Mouse (Mus musculus) spleen, postnatal 10 days (tissue): ENCODE data around the gene Ret.

ENCODE experiments used
- DNase-seq, 2 experiments: peaks; one replicate each; pipeline ENCODE4 v3.0.0; 2021 to 2022; ENCODE audit warnings: low spot score in 2 of 2

Gene Ret

DNA sequence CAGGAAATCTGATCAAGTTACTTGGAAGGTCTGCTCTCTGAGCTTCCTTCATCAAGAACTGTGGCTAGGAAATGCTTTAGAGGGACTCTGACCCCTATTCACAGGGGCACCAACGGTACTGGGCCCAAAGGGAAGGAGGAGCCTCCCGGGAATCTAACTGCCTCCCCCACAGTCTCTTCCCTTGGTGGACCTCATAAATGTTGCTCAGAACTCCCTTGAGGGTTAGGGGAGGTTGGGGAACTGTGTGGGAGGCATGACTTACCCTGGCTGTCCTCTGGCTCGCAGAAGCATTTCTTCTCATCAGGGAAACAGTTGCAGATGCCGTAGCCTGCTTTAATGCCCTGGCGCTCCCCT lies 23.6 kb downstream of the Ret start:
- no peak for DNase-seq

DNA sequence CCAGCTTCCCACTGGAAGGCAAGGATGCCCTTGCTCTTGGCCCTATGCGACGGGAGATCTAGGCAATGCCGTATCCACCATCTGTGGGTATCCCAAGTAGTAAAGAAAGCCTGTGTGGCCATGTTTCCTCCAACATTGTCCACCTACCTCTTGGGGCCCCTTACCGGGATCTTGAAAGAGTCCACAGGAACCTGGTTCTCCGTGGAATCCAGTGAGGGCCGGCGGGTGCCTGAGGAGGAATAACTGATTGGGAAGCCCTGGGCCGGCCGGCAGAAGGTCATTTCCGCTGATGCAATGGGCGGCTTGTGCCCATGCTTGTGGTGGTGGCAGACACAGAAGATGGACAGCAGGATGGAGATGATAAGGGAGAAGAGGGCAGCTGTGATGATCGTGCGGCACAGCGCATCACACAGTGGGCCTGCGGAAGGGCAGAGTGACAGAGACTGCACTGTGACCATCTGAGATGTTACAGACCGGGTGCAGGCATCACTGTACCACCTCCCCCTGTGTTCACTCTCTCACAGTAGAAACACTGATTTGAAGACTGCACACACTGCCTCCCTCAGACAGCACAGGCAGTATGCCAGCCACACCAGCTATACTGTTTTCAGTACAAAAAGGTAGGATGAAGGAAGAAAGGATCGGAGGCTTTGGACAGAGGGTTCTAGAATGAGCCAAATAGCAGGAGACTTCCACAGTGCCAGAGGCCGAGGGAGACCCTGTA lies 24.1 kb downstream of the Ret start:
- DNase-seq: no peak

- DNase-seq: no peak
These were observed 26.1 kb downstream of the Ret start for GRCm38 (mm10) chr6:118171386-118171785.

- DNase-seq: no peak
These were observed 29.4 kb downstream of the Ret start for GRCm38 (mm10) chr6:118168106-118168505.

DNA sequence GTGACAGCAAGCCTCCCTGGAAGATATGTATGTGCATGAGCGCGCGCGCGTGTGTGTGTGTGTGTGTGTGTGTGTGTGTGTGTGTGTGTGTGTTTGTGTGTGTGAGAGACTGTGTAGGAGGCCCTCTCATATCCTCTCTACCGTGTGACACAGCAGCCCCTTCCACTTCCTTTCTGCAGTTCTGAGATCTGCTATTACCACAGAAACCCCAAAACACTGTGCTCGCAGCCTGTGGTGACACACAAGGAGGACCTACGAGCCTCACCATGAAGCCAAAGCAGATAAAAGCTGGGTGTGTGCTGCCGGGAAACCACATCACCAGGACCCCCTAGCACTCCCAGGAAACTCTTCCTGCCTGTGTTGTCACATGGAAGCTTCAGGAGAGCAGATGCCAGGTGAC lies 30.5 kb downstream of the Ret start:
- DNase-seq: peak in 1 of 2 experiments; percentile 38

DNA sequence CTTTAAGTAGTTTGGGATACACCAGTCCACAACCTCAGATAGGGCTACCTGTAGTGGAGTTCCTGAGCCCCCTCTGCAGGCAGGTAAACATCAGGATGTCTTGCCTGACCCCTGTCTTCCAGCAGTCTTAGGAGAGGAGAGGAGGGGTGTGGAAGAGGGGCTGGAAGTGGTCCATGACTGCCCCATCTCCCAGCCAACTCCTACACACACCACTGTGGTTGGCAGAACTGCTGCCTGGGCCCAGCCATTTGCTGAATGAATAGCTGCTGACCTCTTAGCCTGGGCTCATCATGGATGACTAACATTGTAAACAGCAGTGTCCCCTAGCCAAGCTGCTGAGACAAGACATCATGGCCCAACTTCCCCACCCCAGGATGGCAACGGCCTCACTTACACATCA lies 32.0 kb downstream of the Ret start:
- no peak for DNase-seq

GRCm38 (mm10) chr6:118164691-118165090 lies 32.8 kb downstream of the Ret start:
- no peak for DNase-seq

DNA sequence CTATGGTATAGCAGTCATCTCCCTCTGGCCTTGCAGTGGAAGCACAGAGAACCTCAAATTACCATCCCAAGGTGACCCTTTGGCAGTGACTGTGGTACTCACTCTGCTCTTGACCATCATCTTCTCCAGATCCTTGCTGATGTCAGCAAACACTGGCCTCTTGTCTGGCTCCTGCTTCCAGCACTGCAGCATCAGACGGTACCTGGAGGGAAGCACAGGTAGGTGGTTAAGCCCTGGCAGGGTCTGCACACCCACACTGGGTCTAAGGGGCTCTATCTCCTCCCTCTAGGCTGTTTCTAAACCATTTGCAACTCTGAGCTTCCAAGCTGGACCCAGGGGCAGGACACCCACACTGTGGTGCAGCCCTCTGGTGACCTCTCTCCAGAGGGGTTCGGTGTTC lies 34.4 kb downstream of the Ret start:
- DNase-seq: no peak

GRCm38 (mm10) chr6:118162457-118163082 lies 34.9 kb downstream of the Ret start:
- no peak for DNase-seq

DNA sequence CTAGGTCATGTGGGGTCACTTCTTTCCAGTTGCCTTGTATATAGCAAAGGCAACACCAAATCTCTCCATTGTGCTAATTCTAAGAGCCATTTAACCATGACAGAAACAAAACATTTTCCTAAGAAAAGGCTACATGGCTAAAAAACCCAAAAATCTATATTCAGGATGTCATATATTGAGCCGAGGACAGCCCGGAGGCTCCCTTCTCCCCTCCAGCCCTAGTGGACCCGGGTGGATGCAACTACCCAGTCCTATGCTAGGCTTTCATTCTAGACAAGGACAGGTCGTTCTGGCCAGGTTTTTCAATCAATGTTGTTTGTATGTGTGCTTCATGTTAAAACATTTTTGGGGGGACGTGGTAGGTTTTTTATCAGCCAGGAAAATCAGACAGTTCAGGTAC lies 44.4 kb downstream of the Ret start:
- DNase-seq: no peak

- DNase-seq: no peak
These were observed 46.5 kb downstream of the Ret start for GRCm38 (mm10) chr6:118150988-118151387.

GRCm38 (mm10) chr6:118150538-118150937 lies 47.0 kb downstream of the Ret start:
- DNase-seq: no peak

GRCm38 (mm10) chr6:118150128-118150527 lies 47.4 kb downstream of the Ret start:
- no peak for DNase-seq

DNA sequence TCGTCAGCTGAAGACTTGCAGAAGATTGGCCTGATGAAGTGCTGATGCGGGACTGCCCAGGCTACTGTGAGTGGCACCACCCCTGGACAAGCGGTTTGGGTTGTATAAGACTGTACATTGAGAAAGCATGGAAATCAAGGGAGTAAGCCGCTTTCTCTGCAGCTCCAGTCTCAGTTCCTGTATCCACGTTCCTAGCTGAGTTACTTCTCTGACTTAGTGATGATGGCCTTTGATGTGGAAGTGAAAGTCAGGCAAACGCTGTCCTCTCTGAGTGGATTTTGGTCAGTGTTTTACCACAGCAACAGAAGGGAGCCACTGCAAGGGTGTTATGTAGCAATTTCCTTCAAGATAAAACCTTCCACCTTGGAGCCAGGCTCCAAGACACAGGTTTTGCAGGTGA lies 56.6 kb downstream of the Ret start:
- DNase-seq: no peak

DNA sequence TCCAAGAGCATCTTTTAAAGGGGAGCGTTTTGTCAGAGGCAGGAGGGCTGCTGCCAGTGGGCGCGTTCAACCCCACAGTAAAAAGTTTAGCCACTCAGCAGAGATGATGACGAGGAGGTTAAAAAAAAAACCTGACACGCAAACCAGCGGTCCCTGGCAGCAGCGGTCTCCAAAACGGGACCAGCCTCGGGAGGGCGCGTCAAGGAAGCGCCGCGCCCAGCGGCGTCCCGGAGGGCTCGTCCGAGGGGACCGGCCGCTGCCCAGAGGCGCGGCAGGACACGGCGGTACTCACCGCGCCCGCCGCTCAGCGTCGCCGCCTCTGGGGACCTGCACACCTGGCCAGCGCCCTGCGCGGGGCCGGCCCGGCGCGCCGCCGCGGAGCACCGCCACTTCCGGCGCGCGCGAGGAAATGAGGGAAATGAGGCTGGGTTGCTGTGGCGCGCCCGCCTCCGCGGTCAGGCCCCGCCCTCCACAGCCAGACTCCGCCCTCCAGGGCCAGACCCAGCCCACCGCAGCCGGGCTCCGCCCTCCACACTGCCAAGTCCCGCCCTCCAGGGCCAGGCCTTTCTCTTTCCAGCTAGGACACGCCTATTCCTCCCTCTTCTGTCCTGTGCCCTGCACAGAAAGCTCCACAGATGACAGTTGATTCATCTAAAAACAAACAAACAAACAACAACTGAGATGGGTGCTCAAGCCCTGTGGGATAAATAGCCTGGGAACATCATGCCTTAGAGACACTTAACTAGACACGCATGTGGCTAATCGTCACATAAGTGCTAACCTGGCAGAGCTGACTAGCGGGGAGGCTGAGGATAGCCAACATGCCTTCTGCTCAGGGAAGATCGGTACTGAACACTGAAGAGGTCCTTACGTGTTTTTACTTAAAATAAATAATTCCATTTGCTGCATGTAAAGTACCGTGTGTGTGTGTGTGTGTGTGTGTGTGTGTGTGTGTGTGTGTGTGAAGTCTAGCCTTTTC lies 58.5 kb downstream of the Ret start, which contains the start of gene Csgalnact2:
Gene Csgalnact2, minus strand, starts transcription at position 410 of the 979 bp plus-strand sequence.
- peak; percentile 96 to 97 for DNase-seq

DNA sequence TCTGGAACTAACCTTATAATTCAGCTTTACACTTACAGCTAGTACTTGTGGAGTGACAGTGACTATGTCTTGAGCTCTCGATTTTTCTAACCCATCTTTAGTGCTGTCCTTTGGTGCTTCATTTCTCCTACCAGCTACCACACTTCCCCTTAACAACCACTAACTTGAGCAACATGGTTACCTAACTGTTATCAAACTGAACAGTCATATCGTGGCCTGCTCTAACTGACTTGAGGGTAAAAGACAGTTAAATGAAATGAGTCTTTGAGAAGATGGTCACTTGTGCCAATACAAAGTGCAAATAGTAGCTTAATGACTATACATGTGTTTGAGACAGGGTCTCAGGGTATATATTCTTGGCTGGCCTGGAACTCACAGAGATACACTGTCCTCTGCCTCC lies 60.4 kb downstream of the Ret start:
- DNase-seq: no peak

- DNase-seq: no peak
These were observed 63.1 kb downstream of the Ret start for GRCm38 (mm10) chr6:118134461-118134860.

- DNase-seq: no peak
These were observed 67.5 kb downstream of the Ret start for GRCm38 (mm10) chr6:118130022-118130421.

DNA sequence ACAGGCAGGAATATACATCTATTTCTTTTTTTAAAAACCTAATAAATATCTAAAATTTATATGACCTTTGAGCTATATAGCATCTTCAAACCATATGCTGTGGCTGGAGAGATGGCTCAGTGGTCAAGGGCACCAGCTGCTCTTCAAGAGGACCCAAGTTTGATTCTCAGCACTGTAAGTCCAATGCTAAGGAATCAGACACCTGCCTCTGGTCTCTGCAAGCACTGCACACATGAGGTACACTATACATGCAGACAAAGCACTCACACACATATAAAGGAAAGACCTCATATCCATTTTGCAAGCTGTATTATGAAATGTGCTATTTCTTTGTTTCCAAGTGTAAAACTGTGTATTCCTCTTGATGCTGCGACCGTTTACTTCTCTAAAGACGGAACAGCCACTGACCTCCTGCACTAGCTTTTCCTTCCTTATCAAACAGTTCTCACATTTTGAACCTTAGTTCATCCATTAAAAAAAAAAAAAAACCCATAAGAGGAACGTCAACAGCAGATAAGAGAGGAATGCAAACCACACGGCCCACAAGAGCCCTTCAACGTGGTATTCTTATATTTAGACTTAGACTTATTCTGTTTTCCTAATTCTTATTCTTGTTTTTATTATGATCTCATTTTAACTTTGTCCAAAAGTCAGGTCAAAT lies 69.6 kb downstream of the Ret start:
- DNase-seq: no peak

- no peak for DNase-seq
These were observed 70.3 kb downstream of the Ret start for GRCm38 (mm10) chr6:118127198-118127597.

DNA sequence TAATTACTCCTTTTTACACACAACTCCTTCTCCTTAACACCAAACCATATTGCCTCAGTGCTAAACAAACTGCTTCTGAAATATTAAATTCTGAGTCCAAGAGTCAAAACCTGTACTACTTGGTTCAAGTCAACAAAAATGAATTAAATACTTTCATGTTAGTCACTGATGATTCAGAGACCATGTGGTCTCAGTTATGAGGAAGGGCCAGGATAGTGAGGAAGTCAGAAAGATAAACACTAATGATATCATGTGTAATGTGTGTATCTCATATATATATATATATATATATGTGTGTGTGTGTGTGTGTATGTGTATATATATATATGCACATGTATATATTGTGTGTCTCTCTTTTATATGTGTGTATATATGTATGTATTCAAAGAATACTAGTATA lies 70.9 kb downstream of the Ret start:
- no peak for DNase-seq

DNA sequence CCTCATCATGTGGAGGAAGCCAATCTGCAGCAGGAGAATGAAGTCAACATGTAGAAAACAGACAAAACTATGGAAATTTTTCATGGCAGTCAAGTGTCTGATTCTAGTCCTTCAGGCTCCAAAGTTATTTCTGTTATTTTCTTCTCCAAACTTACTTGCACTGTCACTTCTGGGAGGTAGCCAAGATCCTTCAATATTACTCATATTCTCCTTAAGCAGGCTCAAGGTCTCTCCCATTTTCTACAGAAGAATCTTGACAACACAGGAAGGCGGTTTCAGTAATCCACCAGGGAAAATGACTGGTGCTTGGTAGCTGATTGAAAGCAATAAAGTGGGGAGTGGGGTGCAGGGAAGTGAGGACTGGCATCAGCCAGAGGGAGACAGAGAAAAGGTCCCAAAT lies 74.8 kb downstream of the Ret start:
- DNase-seq: no peak
